ENCODE assay signal across 8 mouse cellular contexts in genomic region chr5:127241136-127241924, GRCm38 (mm10). TPM values are rescaled to one million over a fixed set of nuclear protein-coding genes. Genes with fewer than 3 reads are reported as not detected.
DNase-seq lines count a peak whose midpoint lies in the region; ATAC-seq and TF ChIP-seq lines count a peak whose summit lies in the region.

Tmem132c (plus strand) TSS chr5:127241808.

- peaks cover 5% of the 10 kb centered on the region; the same call in 1 of the 2 replicates for H3K27me3 ChIP-seq in thymus, adult 2 months (ENCODE audit: control insufficient read depth, insufficient read depth, low read length)
- peaks cover 59% of the 10 kb centered on the region for H3K27me3 ChIP-seq in heart, embryonic 10.5 days (ENCODE audit: insufficient read depth, poor library complexity, severe bottlenecking)
- H3K27me3 ChIP-seq in kidney, embryonic 15.5 days, result peaks cover 81% of the 10 kb centered on the region
- H3K27me3 ChIP-seq in liver, embryonic 11.5 days (replicated peaks; ENCODE audit: control insufficient read depth, insufficient read depth, low read length), result peaks cover 49% of the 10 kb centered on the region
- no peaks in the 10 kb centered on the region; the same call in 1 of the 2 replicates for H3K27me3 ChIP-seq in neural tube, embryonic 11.5 days (ENCODE audit: control insufficient read depth, insufficient read depth, low read length)

- ATAC-seq in kidney, embryonic 15.5 days (replicated peaks; ENCODE audit: low FRiP score), result peak; percentile 95
- ATAC-seq in liver, embryonic 11.5 days (replicated peaks; ENCODE audit: low FRiP score), result peak; percentile 73
- ATAC-seq in neural tube, embryonic 11.5 days (ENCODE audit: insufficient read depth, low FRiP score, low TSS enrichment), result peak; percentile 93

- H3K36me3 ChIP-seq in thymus, adult 2 months (ENCODE audit: control insufficient read depth, insufficient read depth, low read length), result no peaks in the 10 kb centered on the region
- no peaks in the 10 kb centered on the region for H3K36me3 ChIP-seq in heart, embryonic 10.5 days
- H3K36me3 ChIP-seq in kidney, embryonic 15.5 days, result no peaks in the 10 kb centered on the region
- H3K36me3 ChIP-seq in liver, embryonic 11.5 days (ENCODE audit: control insufficient read depth, insufficient read depth, low read length), result no peaks in the 10 kb centered on the region
- no peaks in the 10 kb centered on the region for H3K36me3 ChIP-seq in neural tube, embryonic 11.5 days (ENCODE audit: control insufficient read depth, insufficient read depth, low read length)

- TF ChIP-seq POLR2A in thymus, adult 2 months (IDR thresholded peaks at IDR 0.05; ENCODE audit: control insufficient read depth, extremely low read depth, insufficient read depth, low read length, poor library complexity), result no peak
- TF ChIP-seq POLR2A in embryonic fibroblast, embryonic 13.5 days (IDR thresholded peaks at IDR 0.05; ENCODE audit: low read depth, low read length), result no peak

- H3K9ac ChIP-seq in kidney, embryonic 15.5 days, result peak within 1 kb of the TSS; percentile 47
- H3K9ac ChIP-seq in liver, embryonic 11.5 days (ENCODE audit: low read depth, low read length), result no peak within 1 kb of the TSS
- peak within 1 kb of the TSS; percentile 56 for H3K9ac ChIP-seq in neural tube, embryonic 11.5 days (ENCODE audit: low read length)

- H3K4me2 ChIP-seq in kidney, embryonic 15.5 days, result peak within 1 kb of the TSS; percentile 90
- peak within 1 kb of the TSS; percentile 72 for H3K4me2 ChIP-seq in liver, embryonic 11.5 days
- H3K4me2 ChIP-seq in neural tube, embryonic 11.5 days (ENCODE audit: low read depth), result peak within 1 kb of the TSS; percentile 85

- H3K4me1 ChIP-seq in thymus, adult 2 months (replicated peaks; ENCODE audit: control insufficient read depth, insufficient read depth, low read length), result no peaks in the 10 kb centered on the region
- H3K4me1 ChIP-seq in embryonic fibroblast, embryonic 13.5 days (ENCODE audit: control insufficient read depth, insufficient read depth, low read length), result no peaks in the 10 kb centered on the region
- H3K4me1 ChIP-seq in heart, embryonic 10.5 days, result peaks cover 23% of the 10 kb centered on the region
- peaks cover 29% of the 10 kb centered on the region for H3K4me1 ChIP-seq in kidney, embryonic 15.5 days
- no peaks in the 10 kb centered on the region; the same call in 1 of the 2 replicates for H3K4me1 ChIP-seq in liver, embryonic 11.5 days (replicated peaks; ENCODE audit: control insufficient read depth, insufficient read depth, low read length)
- peaks cover 12% of the 10 kb centered on the region for H3K4me1 ChIP-seq in neural tube, embryonic 11.5 days (ENCODE audit: control insufficient read depth, insufficient read depth, low read length)

- TF ChIP-seq CTCF in thymus, adult 2 months (IDR thresholded peaks at IDR 0.05; ENCODE audit: borderline replicate concordance, control insufficient read depth, extremely low read depth, insufficient read depth, low read length, poor library complexity), result no peak
- TF ChIP-seq CTCF in embryonic fibroblast, embryonic 13.5 days (IDR thresholded peaks at IDR 0.05; ENCODE audit: borderline replicate concordance, insufficient read depth, low read length), result no peak

- no peak within 1 kb of the TSS for H3K4me3 ChIP-seq in thymus, adult 2 months (ENCODE audit: control insufficient read depth, insufficient read depth, low read length)
- peak within 1 kb of the TSS; percentile 26 for H3K4me3 ChIP-seq in embryonic fibroblast, embryonic 13.5 days (ENCODE audit: insufficient read depth, low read length)
- peak within 1 kb of the TSS; percentile 81 for H3K4me3 ChIP-seq in heart, embryonic 10.5 days
- peak within 1 kb of the TSS; percentile 62 for H3K4me3 ChIP-seq in kidney, embryonic 15.5 days (replicated peaks)
- peak within 1 kb of the TSS; percentile 54 for H3K4me3 ChIP-seq in liver, embryonic 11.5 days (ENCODE audit: low read depth, low read length)
- H3K4me3 ChIP-seq in neural tube, embryonic 11.5 days (ENCODE audit: low read depth, low read length), result peak within 1 kb of the TSS; percentile 70

- H3K9me3 ChIP-seq in heart, embryonic 10.5 days, result peaks cover 5% of the 10 kb centered on the region; the same call in 1 of the 2 replicates
- H3K9me3 ChIP-seq in kidney, embryonic 15.5 days (replicated peaks), result no peaks in the 10 kb centered on the region
- H3K9me3 ChIP-seq in liver, embryonic 11.5 days (ENCODE audit: control insufficient read depth, low read length), result no peaks in the 10 kb centered on the region
- H3K9me3 ChIP-seq in neural tube, embryonic 11.5 days (ENCODE audit: control insufficient read depth, low read length), result no peaks in the 10 kb centered on the region

- WGBS in thymus, adult 2 months, result 6% methylated on average over 58 of the region's 58 CpGs
- WGBS in heart, embryonic 10.5 days, result under 1% methylated on average over 58 of the region's 58 CpGs
- WGBS in kidney, embryonic 15.5 days, result under 1% methylated on average over 57 of the region's 58 CpGs
- WGBS in liver, embryonic 11.5 days, result 1% methylated on average over 51 of the region's 58 CpGs
- WGBS in neural tube, embryonic 11.5 days, result under 1% methylated on average over 58 of the region's 58 CpGs

- no peak within 1 kb of the TSS for H3K27ac ChIP-seq in thymus, adult 2 months (ENCODE audit: control insufficient read depth, insufficient read depth, low read length)
- H3K27ac ChIP-seq in embryonic fibroblast, embryonic 13.5 days (ENCODE audit: insufficient read depth, low read length), result no peak within 1 kb of the TSS
- H3K27ac ChIP-seq in heart, embryonic 10.5 days, result peak within 1 kb of the TSS; percentile 74
- H3K27ac ChIP-seq in kidney, embryonic 15.5 days, result no peak within 1 kb of the TSS
- no peak within 1 kb of the TSS for H3K27ac ChIP-seq in liver, embryonic 11.5 days (ENCODE audit: low read depth, low read length)
- H3K27ac ChIP-seq in neural tube, embryonic 11.5 days (ENCODE audit: low read depth, low read length), result peak within 1 kb of the TSS; percentile 29; the same call in 1 of the 2 replicates

- peak; percentile 5 for DNase-seq in thymus, adult 2 months
- DNase-seq in thymus, postnatal 14 days, result no peak
- peak; percentile 91 for DNase-seq in heart, embryonic 10.5 days (ENCODE audit: low spot score)
- DNase-seq in liver, embryonic 11.5 days (ENCODE audit: low spot score), result peak; percentile 83
- DNase-seq in neural tube, embryonic 11.5 days (ENCODE audit: low spot score), result peak; percentile 92
- peak; percentile 31 for DNase-seq in urinary bladder, postnatal 10 days (ENCODE audit: low spot score)

RNA-seq across cellular contexts. Expression of gene Tmem132c, which starts in this region (rescaled TPM):
- 1.3 and 1.5 TPM in 2 replicates for polyA plus RNA-seq in thymus, adult 2 months (2012; rRNA removed)
- 0.35 TPM in 2 replicates for polyA plus RNA-seq in embryonic fibroblast, embryonic 13.5 days (2011; ENCODE audit: insufficient read length, low read depth, missing spikeins)
- 6.3 and 11.9 TPM in 2 replicates for polyA plus RNA-seq in heart, embryonic 10.5 days (2016; fragmentation: Nextera tagmentation; extraction: Ambion mirVana)
- 0.93 and 1.5 TPM in 2 replicates for polyA plus RNA-seq in kidney, embryonic 15.5 days (2015; fragmentation: Nextera tagmentation; extraction: Ambion mirVana)
- polyA plus RNA-seq in liver, embryonic 11.5 days (2014; fragmentation: Nextera tagmentation; extraction: Ambion mirVana), result 2.8 and 3.1 TPM in 2 replicates
- 24.6 and 25.2 TPM in 2 replicates for polyA plus RNA-seq in neural tube, embryonic 11.5 days (2014; fragmentation: Nextera tagmentation; extraction: Ambion mirVana)

Comparison
In these comparisons a context has a peak if more than half of its experiments do, and no peak if none do; other contexts are left out.
1. H3K27ac ChIP-seq: peak in heart, embryonic 10.5 days (single experiment) and neural tube, embryonic 11.5 days (single experiment); none in thymus, adult 2 months (single experiment), embryonic fibroblast, embryonic 13.5 days (single experiment), kidney, embryonic 15.5 days (single experiment) and liver, embryonic 11.5 days (single experiment).
2. Peak in every context shown above with its lines, with median percentiles within 50 percentile points of each other: ATAC-seq and H3K4me2 ChIP-seq.